12 mouse cellular contexts compared by ENCODE assay signal in genomic region chr5:89981627-89982026, GRCm38 (mm10).
DNase-seq lines count a peak whose midpoint lies in the region; ATAC-seq and TF ChIP-seq lines count a peak whose summit lies in the region.
"Had no signal": no experiment of that assay in that cellular context is flagged by ENCODE, and none has a peak within 500 bp of the region (broad histone marks: within the 10 kb centered on the region; RNA-seq: fewer than 3 reads in every experiment).

No protein-coding gene starts in this region.

- no peak for ATAC-seq in liver, embryonic 14.5 days (ENCODE audit: insufficient read depth)
- ATAC-seq in Patski, result no peak
- peak; percentile 68; the same call in 1 of the 2 replicates for ATAC-seq in megakaryocyte progenitor cell, adult 5-6 weeks (replicated peaks; ENCODE audit: poor library complexity)

- POLR2A ChIA-PET in Patski (lab: Charles Lee), result no interaction called here

- no peaks in the 10 kb centered on the region for H3K9me3 ChIP-seq in liver, embryonic 14.5 days (ENCODE audit: control insufficient read depth, low read length)
- H3K9me3 ChIP-seq: neural tube, embryonic 15.5 days had no signal

- no peak overlapping the region for H3K4me3 ChIP-seq in liver, embryonic 14.5 days (ENCODE audit: insufficient read depth in 1 of 2, low read depth in 2 of 2, low read length in 2 of 2)
- H3K4me3 ChIP-seq: neural tube, embryonic 15.5 days had no signal

- WGBS in liver, embryonic 14.5 days (ENCODE audit: insufficient replicate concordance), result 50% methylated on average over 6 of the region's 6 CpGs

- in situ Hi-C loops in Patski (cut with MboI; ENCODE audit: low pct_unique_long_range_greater_than_20kb), result no loop called here

- H3K27me3 ChIP-seq in liver, embryonic 14.5 days (ENCODE audit: control insufficient read depth, insufficient read depth, low read length), result no peaks in the 10 kb centered on the region
- peaks cover 16% of the 10 kb centered on the region for H3K27me3 ChIP-seq in Patski
- H3K27me3 ChIP-seq: neural tube, embryonic 15.5 days had no signal

- no peak overlapping the region for H3K9ac ChIP-seq in liver, embryonic 14.5 days (replicated peaks)
- H3K9ac ChIP-seq: neural tube, embryonic 15.5 days had no signal

- TF ChIP-seq CTCF in liver, embryonic 14.5 days (IDR thresholded peaks at IDR 0.05; ENCODE audit: low read depth), result peak; percentile 30; the same call in 1 of the 2 replicates
- TF ChIP-seq CTCF in Patski (IDR thresholded peaks at IDR 0.05), result peak; percentile 41

- TF ChIP-seq EP300 in liver, embryonic 14.5 days (IDR thresholded peaks at IDR 0.05; ENCODE audit: low read depth), result no peak

- H3K4me2 ChIP-seq in liver, embryonic 14.5 days (ENCODE audit: low read depth), result no peak overlapping the region
- H3K4me2 ChIP-seq: neural tube, embryonic 15.5 days had no signal

- no peaks in the 10 kb centered on the region for H3K4me1 ChIP-seq in liver, embryonic 14.5 days (replicated peaks; ENCODE audit: control insufficient read depth in 2 of 2, insufficient read depth in 2 of 2, low read length in 1 of 2)
- H3K4me1 ChIP-seq: neural tube, embryonic 15.5 days had no signal

- CTCF ChIA-PET in Patski (lab: Charles Lee), result interaction anchor here (1.3 kb wide), 1 partner anchor 18 kb away, joined by 3 read pairs; no protein-coding TSS in a partner anchor

- DNase-seq in heart, adult 18-20 months, result peak; percentile 20 to 29
- DNase-seq in heart, adult 11 months, result no peak
- no peak for DNase-seq in liver, embryonic 14.5 days (ENCODE audit: low read depth in 3 of 3, low spot score in 3 of 3)
- no peak for DNase-seq in liver
- DNase-seq in Patski (ENCODE audit: low read depth, low spot score), result no peak
- no peak for DNase-seq in yolk sac, embryonic 10.5 days (ENCODE audit: low spot score)
- DNase-seq in cerebellum, adult 9-11 months, result no peak
- DNase-seq: gastrocnemius, postnatal 10 days; thymus, postnatal 25 days had no signal

- no peak overlapping the region for H3K27ac ChIP-seq in liver, embryonic 14.5 days
- H3K27ac ChIP-seq: neural tube, embryonic 15.5 days had no signal

- no peaks in the 10 kb centered on the region for H3K36me3 ChIP-seq in liver, embryonic 14.5 days (replicated peaks; ENCODE audit: control insufficient read depth, insufficient read depth, low read depth)
- H3K36me3 ChIP-seq: G1E; neural tube, embryonic 15.5 days had no signal

Comparison
In these comparisons a context has a peak if more than half of its experiments do, and no peak if none do; other contexts are left out.
1. DNase-seq: peak in heart, adult 18-20 months (2 of 2); none in heart, adult 11 months (single experiment), liver, embryonic 14.5 days (0 of 3), liver (single experiment), Patski (single experiment), yolk sac, embryonic 10.5 days (single experiment) and cerebellum, adult 9-11 months (single experiment).